Mouse (Mus musculus) heart, adult 9 months (tissue): Measurements from ENCODE around the gene Tdpoz1.
"Not testable (repeated sequence)": the region's sequence is repeated elsewhere in the genome, so short reads cannot be mapped to it uniquely, and the experiment has no call there.

Experiments
- DNase-seq, 2 experiments: peaks; one replicate each; pipeline ENCODE4 v3.0.0; 2022; ENCODE audit warnings: low spot score in 2 of 2

Tdpoz1 gene

DNA sequence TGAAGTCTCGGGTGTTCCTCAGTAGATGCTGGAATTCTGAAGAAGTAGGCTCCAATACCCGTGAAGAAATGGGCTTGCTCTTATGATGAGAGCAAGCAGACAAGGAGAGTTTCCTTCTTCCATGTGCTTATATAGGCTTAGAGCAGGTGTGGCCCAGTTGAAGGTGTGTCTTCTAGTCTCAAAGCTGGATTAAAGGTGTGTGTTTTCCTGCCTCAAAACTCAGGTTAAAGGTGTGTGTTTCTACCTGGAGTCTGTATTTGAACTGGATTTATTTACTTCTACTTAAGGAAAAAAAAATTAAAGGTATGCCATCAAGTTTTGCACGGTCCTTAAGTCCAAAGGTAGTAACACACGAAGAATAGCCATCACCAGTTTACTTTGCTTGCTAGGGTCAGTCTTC is at the start of gene Tdpoz1:
Gene Tdpoz1 (minus strand): TSS at position 101 of the 400 bp plus-strand sequence.
- DNase-seq = not testable (repeated sequence)

DNA sequence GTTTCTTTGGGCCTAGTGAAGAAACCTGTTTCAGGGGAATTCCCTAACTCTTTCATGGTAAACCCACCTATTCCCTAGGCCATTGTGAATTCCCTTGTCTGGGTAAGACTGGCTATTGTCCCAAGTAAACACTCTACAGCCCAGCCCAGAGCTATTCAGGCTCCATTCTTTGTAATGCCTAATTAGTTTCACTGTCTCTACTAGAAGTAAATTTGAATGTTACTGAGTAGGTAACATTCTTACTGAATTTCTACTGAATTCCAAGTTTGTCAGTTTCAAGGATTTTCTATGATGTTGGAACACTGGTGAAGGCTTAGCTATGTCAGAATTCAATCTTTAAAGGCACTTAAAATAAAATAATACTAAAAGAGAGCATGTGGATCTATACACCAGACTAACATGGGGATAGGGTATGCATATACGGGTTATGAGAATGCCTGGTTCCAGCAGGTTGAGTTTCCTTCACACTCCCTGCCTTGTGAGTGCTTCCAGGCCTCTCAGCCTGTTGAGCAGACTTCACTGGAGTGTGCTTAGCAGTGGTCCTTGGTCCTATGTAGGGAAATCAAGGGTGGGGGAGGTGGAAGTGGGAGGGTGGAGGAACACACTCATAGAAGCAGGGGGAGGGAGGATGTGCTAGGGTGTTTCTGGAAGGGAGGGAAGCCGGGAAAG is 33.0 kb upstream of the Tdpoz1 start:
- not testable (repeated sequence) for DNase-seq

DNA sequence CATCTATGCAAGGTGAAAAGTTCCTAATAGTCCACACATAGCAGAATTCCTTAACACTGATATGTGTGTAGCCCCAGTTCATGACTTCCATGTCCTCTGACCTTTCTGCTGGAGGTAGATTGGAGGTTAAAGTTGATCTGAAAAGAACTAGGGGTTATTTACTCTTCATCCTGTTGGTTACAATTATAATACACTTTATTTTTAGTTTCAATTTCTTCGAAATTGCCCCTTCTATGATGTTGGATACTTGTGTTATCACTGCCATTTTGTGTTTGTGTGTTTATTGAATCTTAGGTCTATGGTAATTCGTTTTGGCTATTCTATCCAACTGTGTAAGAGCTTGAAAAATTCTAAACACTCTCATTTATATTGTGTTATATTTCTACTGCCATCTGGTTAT is 16.9 kb upstream of the Tdpoz1 start, which contains the start of gene Gm37596:
Gene Gm37596 (minus strand): TSS at position 101 of the 400 bp plus-strand sequence.
- not testable (repeated sequence) for DNase-seq

DNA sequence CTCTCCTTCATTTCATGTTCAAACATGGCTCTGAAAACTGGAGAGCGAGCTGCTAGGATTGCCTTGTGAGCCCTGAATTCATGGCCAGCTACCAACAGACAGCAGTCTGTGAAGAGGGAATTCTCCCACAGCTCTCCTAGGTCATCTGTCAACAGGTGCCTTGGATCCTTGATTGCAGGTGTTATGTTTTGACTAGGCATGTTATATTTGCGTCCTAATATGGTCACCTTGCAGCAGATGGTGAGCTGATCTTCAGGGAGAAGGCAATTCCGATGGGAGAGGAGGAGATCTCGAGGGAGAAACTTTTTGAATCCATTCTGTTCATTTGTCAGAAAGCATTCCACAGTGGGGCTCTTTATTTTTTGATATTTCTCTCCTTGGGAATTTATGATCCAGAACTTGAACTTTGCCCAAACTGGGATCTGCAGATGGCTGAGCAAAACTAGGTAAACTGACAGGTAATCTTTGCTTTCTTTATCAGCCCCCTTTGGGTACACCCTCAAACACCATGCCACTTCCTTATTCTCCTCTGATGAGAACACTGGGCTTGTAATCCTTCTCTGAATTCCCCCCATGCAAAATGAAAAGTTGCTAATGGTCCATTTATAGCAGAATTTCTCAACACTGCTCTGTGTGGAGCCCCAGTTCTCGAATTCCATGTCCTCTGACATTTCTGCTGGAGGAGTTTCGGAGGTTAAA is 5.2 kb downstream of the Tdpoz1 start:
- not testable (repeated sequence) for DNase-seq

DNA sequence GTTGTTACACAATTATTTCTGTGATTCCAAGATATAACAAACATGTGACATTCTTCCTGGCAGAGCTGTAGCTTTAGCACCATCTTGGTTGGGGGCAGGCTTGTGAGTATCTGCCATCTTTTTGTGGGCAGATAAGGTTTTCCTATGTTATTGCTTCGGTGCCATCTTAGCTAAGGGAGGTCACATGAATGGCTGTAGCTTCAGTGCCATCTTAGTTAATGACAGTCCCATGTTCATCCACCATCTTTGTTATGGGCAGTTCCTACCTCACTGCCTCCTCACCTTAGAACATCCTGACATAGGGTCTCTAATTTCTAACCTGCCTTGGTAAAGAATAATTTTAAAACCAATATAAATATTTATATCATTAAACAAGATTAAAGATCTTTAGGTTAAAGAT is 21.9 kb downstream of the Tdpoz1 start:
- no peak for DNase-seq

DNA sequence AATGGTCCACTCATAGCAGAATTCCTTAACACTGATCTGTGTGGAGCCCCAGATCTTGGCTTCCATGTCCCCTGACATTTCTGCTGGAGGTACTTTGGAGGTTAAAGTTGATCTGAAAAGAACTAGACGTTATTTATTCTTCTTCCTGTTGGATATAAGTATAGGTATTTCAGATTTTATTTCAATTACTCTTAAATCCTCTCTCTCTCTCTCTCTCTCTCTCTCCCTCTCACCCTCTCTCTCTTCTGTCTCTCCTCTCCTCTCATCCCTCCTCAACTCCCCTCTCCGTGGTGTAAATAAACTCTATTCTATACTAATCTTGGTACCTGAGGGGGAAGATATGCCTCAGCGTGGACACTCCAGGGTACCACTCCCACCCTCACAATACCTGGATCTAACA is 23.5 kb downstream of the Tdpoz1 start, which contains the start of gene Tdpoz2:
Gene Tdpoz2 (minus strand): TSS at position 101 of the 400 bp plus-strand sequence.
- DNase-seq = no peak

DNA sequence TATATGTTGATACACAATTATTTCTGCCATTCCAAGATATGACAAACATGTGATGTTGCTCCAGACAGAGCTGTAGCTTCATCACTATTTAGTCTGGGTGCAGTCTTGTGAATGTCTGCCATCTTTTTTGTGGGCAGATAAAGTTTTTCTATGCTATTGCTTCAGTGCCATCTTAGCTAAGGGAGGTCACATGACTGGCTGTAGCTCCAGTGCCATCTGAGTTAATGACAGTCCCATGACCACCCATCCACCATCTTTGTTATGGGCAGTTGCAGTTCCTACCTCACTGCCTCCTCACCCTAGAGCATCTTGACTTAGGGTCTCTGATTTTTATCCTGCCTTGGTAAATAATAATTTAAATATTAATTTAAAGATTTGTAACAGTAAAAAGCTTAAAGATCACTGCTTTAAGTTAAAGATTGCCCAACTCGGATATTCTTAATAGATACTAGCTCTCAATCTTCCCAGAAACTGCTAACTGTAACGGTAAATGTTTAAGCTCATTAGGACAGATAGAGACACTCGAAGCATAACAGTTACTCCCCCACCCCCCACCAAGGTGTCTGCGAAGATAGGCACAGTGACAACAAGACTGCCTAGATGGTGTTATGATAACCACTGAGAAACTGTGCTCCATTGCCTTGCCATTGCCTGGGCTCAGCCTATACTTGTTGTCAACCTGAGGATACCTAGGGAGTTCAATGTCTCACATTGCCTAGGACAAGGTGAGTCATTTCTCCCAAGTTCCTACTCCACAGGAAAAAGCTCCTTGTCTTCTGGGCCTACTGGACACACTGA is 45.0 kb downstream of the Tdpoz1 start:
- not testable (repeated sequence) for DNase-seq
